Mouse (Mus musculus) granulocyte monocyte progenitor cell, adult 5-6 weeks (primary cell): ENCODE measurements around the gene Ptprd. TPM values are rescaled to one million over a fixed set of nuclear protein-coding genes. Genes with fewer than 3 reads are reported as not detected.

ENCODE experiments used
- ATAC-seq: replicated peaks from 2 replicates; pipeline ENCODE4 v1.8.0; 2016; ENCODE audit warnings: mild to moderate bottlenecking, moderate TSS enrichment, inconsistent platforms; ENCODE audit not compliant: poor library complexity, severe bottlenecking
- total RNA-seq, 2 experiments: library from RNA; stranded (forward) in 1 of 2; stranded (reverse) in 1 of 2; fragments of 200-712, 200-1000 nt in 1 of 2; fragments of >200 nt in 1 of 2; fragmentation: Nextera tagmentation in 1 of 2; gene quantifications; 2 replicates each; pipeline ENCODE4 v1.2.3; 2014 to 2017

Ptprd gene
- total RNA-seq, 2 experiments from 2014 or later = not detected

DNA sequence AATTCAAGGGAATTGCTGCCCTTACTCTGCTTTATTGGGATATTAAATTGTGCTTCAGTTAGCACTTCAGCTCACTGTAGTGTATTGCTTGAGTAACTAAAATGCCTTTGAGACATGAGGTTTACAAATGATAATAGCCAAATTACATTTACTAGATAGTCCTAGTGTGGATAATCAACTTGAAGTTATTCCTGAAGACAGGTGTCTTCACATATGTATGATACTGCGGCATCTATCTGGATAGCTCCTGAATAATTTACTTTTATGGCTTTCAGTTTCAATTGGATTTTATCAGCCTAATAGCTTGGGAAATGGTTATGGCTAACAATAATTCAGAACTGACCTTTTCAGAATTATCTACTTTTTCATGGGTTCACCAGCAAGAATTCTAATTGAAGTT lies 598.6 kb downstream of the Ptprd start:
- no peak for ATAC-seq

DNA sequence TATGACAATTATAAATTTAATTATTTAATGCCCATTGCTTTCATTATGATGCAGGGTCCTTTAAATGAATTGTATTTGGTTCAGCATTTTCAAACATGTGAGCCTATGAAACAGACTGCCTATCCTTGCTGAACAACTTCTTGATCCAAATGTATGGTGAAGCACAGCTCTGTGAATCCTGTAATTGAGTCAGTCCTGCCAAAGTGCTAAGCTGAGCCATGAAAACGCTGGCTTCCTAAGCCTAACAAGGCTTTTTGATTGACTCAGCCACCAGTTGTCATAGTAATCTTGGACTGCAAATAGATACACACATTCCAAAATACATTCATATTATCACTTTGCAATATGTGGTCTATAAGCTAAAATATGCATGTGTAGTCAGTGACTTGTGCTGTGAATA lies 625.1 kb downstream of the Ptprd start:
- ATAC-seq = no peak

DNA sequence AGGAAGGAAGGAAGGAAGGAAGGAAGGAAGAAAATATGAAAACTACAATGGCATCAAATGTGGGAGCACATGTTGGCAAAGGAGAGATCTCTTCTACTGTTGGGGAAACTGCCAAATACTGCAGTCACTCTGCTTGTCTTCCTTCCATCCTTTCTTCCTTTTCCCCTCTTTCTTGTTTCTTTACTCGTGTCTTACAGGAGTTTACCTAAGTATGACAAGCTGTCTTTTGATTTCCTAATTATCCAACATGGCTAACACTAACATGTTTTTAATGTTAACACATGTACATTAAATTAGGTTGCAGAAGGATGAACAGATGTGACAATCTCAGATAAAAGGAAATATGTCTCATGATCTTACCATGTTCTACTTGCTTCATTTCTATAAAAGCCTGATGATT lies 625.5 kb downstream of the Ptprd start:
- no peak for ATAC-seq

DNA sequence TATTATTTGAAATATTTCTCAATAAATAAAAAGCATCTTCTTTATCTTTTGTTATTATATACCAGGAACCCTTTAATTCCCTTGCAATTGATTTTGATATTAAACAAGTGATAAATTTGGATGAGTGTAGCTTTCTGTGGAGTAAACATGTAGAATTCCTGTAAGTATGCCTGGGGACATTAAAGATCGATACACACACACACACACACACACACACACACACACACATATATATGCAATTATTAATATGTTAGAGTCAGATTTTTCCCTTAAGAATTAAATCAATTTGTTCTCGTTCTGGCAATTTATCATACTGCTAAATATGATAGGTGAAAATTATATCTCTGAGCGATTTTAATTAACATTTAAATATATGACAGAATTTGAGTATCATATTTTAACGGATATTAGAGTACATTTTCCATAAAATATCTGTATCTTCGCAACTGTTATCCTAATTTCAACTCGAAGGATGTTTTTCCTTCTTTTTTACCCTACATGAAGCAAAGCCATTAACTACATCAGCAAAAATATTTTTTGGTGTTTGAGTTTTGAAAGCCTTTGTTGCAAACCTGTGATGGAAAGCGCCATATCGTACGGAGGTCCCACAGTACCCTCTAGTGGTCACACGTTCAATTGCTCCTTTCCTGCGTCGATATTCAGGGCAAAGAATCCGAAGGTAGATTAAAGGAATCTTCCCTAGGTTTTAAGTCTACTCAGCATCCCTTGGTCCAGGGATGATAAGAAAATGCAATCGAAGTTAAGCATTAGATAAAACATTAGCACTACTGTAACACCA lies 653.2 kb downstream of the Ptprd start:
- ATAC-seq = peak; percentile 58; the same call in 1 of the 2 replicates

DNA sequence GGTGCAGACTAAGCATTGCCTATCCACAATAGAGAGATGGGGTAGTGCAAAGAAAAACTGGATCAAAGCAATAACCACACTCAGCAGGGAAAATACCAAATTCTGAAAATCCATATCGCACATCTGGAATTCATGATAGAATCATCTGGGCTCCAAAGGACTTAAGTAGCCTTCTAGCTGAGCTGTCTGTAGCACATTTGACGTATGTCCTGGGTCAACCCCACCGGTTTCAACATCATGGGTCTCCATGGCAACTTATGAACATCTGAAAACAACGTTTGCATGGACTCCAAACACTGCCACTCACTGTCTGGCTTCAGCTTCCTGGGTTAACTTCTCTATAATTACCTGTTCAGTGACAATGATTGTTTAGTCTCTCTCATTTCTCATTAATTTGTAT lies 655.9 kb downstream of the Ptprd start:
- no peak for ATAC-seq

DNA sequence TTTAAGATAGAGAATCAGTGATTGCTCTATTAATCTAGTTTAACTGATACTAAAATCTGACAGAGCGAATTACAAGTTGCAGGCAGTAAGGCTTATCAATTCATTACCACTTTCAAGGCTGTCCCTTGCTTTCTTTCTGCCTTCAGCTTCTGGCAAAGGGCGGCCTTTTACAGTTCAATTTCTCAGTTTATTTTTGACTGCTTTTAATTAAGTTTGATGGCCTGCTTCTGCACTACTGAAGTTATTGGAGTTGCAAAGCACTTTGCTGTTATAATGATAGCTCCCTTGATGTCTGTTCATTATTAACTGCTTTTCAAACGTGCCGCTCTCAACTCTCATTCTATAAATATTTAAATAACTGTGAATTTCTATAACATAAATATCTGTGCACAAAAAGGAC lies 673.9 kb downstream of the Ptprd start:
- ATAC-seq = no peak

DNA sequence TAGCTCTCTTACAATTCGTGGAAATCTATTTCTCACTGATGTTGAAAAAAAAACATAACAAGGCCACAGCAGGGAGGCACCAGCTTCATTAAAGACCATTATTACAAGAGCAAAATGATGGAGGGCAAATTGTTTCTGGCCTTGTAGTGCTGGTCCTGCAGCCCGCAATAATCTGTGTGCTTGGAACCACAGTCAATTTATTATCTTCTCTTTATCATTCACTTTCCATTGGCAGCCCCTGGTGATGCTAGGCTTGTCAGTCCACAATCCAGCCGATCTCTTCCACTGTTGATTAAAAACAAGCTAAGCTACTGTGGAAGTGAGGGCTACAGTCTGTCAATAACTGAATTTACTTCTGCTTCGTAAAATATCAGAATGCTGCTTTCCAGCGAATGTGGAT lies 674.4 kb downstream of the Ptprd start:
- ATAC-seq = no peak

DNA sequence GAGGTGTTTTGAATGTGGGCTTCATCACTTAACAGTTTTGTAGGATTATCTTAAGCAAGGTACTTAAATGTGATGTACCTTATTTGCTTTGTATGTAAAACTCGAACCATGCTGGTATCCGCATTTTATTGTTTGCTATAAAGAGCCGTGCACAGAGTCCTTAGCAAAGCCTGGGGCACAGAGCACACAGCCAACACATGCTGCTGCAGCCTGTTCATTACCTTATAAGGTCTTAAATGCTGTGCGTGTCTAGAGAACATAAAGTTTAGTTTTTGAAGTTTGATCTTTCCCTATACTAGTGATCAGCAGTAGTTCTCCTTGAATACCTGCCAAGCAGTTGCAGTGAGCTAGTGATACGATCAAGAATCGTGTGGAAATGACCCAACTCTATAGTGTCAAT lies 676.2 kb downstream of the Ptprd start:
- no peak for ATAC-seq

DNA sequence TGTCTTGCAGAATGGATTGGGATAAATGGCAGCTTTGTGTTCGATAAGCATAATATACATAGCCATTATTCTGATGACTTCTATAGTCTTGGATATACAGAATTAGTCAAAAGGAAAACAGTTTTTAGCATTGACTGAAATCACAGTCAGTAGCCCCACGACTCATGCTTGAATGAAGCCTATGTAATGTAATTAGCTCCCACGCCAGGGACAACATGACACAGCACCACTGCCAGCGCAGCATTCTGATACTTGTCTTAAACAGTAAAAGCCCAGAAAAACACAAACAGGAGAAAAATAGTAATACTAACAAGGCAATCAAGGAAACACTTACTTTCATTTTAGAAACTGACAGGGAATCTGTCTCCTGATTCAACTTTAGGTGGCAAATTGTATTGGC lies 677.2 kb downstream of the Ptprd start:
- ATAC-seq = no peak

DNA sequence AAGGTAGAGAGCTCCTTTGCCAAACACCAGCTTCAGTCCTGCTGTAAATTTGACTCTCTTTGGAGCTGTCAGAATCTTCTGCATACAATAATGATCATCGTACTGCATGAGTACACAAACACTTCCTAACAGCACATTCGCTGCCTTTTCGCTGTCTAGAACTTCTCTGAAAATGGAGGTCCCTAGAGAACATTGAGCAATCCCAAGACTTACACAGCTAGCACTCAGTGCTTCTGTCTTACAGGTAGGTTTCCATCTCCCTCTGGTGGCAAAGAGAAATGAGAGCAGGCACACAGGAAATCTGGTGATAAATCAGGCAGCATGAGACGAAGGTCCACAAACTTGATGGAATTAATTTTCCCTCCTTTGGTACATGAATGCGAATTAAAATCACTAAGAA lies 692.6 kb downstream of the Ptprd start:
- peak; percentile 27 for ATAC-seq

DNA sequence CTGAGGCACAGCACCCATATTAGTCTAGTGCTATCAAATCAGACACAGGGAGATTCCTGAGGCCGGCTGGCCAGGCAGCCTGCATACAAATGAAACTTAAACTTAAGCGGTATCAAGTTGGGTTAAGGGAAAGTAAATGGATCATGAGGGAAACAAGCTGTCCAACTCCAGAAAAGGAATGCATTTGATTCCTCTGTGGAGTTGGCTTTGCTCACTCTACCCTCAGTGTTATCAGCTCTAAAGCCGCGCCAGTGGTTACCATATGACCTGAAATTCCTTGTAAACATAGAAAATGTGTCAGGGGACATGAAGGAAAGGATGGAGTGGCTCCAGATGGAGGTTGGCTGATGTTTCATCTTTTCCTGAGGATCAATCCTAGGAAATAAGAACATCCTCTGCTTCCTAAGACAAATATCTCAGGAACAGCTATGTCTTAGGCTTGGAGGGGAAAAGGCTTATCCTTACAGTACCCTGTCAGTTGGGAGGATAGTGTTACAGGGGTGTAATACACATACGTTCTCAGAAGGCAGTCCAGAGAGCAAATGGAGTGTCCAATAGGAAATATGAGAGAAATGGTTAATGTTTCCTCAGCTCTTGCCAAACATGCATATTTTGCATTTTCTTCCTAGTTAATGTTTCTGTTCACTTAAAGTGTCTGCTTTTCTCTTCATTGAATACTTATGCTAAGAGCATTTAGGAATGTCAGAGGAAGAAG lies 697.7 kb downstream of the Ptprd start:
- no peak for ATAC-seq

DNA sequence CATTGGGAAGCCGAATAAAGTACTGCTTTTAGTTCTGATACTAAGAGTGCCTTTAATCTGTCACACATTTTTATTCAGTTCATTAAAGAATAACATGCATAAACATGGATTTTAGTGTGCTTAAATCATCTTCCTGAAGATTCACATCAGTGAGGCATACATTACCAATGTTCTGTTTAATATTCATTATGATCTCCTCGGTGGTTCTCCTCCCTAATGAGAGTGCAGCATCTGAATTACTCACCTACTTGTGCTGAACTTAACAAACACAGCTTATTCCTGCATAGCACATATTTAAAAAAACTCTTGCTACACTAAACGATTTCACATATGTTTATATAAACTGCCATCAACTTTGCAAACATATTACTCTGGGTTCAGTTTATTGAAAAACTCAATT lies 698.7 kb downstream of the Ptprd start:
- ATAC-seq = no peak

DNA sequence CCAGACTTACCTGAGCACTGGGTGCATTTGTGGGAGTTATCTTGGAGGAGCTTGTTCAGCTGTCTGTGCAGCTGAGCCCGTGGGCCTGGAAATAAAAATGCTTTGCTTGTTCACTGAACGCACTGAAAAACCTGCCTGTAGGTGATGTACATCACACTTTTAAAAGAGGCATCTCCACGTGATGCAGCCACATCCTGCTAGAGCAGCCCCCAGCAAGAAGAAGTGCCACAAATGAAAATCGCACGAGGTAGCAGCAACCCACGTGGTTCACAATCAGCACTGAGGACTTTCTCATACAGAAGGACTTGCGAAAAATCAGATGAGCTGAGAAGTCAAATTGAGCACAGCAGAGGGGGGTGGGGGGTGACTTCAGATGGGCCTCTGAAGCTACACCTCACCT lies 757.7 kb downstream of the Ptprd start:
- ATAC-seq = no peak

DNA sequence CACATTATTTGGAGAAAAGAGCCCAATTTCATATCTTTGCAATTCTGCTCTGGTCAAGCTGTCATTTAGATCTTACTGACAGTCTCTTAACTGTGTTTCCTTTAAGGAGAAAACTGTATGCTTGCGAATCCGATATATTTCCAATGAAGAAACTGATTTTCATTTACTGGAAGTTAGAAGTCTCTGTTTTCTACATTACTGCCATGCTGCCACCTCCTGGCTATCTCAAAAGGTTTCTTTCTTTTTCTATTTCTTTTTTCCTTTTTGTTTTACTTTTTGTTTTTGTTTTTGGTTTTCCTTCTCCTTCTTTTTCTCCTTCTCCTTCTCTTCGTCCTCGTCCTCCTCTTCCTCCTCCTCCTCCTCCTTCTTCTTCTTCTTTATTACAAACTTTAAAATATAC lies 812.6 kb downstream of the Ptprd start:
- no peak for ATAC-seq

DNA sequence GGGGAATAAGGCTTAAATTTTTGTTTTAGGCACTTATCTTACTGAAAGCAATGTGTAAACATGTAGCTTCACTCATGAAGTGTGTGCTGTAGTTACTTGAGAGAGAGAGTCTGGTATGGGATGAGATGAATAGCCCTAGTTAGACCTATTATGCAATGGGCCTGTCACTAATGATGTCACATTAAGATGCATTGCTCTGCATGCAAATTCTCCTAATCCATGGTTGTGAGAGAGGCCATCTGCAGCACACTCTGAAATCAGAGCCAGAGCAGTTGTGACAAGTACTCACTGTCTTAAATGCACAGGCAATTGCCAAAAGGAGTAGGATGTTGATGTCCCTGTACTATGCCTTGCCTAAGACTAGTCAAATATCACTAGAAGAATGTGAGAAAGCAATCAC lies 850.0 kb downstream of the Ptprd start:
- no peak for ATAC-seq

DNA sequence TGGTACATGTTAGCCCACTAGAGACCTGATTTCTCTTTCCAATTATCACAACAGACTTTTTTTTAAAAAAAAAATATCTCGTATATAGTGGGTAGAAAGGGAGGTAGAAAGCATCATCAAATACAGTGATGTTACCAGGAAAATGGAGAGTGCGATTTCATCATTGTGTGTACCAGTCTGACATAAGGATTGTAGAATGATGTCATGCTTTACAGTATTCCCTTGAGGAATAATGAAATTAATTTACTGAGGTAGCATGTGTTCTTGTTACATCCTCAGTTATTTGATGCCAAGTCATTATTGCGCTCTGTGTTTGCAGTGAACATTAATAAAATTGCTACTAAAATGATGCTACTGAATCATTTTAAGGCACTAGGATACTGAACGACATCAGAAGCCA lies 884.6 kb downstream of the Ptprd start:
- no peak for ATAC-seq

DNA sequence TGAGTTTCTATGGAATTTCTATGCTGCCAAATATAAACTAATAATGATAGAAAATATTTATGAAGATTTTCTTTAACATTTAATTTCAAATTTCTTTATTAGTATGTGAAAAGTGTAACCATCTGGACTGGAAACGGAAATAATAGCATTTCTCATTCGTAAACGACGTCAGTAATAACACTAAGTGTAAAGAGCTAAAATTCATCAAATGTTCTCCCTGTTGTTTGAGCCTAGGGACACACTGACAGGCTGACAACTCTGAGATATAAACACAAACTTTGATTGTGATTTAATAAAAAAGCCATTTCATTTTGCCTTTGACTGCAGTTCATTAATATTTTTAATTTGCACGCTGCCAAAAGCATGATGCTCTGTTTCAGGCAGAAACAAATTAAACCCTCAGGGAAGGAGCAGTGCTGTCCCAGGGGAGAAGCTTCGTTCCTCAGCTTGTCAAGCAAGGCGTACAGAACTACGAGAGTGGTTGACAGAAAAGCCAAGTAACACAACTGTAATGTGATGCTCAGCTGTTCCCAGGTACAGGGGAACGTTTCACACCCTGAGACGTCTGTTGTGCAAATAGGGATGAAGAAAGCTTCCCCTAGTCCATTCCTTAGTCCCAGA lies 894.6 kb downstream of the Ptprd start:
- no peak for ATAC-seq

DNA sequence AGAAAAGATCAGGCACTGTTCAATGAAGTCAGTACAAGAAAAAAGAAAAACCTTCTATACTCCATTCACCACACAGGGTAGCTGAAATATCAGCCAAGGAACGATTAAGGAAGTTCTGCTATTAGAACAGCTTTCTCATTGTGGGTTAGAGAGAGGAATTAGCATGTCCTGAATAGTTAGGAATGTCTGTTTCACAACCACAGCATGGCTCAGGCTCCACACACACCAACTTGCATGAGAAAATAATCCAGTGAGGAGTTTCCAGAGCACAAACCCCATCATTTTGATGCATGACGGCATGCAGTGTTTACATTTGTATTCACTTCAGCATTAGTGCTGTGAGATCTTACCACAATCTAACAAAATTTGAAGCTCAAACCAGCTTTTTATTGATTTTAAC lies 895.1 kb downstream of the Ptprd start:
- no peak for ATAC-seq

DNA sequence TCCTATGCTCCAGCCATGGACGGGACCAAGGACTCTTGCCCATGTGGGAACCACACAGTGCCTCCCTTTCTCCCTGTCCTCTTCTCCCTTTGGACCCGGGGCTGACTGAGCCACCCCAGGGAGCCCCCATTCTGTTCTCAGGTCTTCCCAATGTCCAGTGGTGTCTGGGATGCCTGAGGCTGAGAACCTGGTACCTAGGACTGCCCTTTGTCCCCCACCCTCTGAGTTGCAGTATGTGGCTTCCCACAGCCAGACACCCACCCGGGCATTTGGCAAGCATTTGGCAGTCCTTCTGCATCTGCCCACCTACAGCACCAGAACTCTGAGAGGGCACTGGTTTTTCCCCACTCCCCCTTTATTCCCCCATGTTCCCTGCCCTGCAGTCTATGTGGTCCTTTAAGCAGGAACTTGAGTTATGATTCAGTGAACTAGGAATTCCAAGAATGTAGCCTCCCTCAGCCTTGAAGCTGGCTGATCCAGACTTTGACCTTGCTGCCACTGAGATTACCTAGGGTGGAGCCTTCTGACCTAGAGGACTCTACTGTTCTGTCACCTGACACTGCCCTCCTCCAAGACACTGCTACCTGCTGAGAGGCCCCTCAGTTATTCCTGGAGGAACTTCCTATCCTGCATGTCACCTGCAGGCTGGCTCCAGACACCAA lies 901.5 kb downstream of the Ptprd start:
- no peak for ATAC-seq

DNA sequence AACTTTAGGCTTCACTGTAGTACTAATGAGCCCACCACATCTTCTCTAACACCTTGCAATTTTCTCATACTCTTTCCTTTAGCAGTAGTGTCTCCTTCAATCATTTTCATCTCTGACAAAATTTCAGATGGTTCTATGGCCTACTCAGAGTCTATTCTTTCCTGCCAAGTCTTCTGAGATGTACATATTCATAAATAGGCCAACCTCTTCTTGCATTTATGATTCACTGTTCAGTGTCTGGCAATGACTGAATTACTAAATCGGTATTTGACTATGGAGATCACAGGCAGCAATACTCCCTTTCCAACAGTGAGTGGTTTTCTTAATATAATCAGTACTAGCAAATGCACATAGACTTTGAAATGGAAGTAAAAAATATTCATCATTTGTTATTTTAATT lies 928.3 kb downstream of the Ptprd start:
- ATAC-seq = no peak

DNA sequence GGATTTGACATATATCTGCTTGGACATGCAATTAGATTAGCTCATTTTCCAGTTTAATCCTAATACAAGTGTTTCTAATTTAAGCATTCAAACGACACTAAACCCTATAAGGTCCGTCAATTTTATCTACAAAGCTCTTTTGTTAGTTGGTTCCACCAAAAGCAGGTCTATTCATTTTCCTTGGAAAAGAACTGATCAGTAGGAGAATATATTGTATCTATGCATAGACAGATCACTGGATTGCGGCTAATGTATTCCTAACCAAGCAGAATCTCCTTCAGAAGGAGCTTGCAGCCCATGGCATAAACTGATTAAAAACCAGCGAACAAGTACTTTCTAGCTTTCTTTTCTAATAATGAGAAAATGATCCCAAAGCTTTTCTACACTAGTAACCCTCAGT lies 933.8 kb downstream of the Ptprd start:
- ATAC-seq = no peak
